Mouse (Mus musculus) liver, postnatal 0 days (tissue): ENCODE data around the gene Pigh.

ENCODE experiments used
- CTCF ChIP-seq: sonication (generic); IDR thresholded peaks from 2 replicates; pipeline ENCODE4 v1.5.1; 2016; ENCODE audit warnings: antibody characterized with exemption, low read depth
- EP300 ChIP-seq: IDR thresholded peaks from 2 replicates; pipeline ENCODE4 v1.6.1; 2016; ENCODE audit warnings: antibody characterized with exemption, low read depth, mild to moderate bottlenecking

DNA sequence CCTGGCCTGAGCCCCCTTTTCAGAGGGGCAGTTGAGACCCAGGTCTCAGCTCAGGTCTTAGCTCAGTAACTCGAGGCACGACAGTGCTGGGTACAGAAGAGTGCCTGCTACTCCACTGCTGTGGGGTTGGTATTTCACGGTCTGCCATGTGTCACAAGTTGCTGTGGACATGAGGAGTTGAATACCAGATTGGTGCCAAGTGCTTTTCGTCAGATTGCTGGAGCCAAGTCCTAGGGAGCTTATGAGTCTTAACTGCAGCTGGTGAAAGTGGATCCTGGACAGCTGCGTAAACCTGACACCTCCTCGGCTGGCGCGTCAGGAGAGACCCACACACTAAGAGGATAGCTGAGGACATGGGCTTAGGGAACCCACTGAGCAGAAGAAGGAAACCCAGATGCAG, 44.8 kb downstream of the Pigh start:
- TF ChIP-seq CTCF (no peak), EP300 (no peak)
